Mouse (Mus musculus) forebrain, embryonic 10.5 days (tissue): ENCODE data around the gene Spag4. TPM values are rescaled to one million over a fixed set of nuclear protein-coding genes. Genes with fewer than 3 reads are reported as not detected.
"Not testable (repeated sequence)": the region's sequence is repeated elsewhere in the genome, so short reads cannot be mapped to it uniquely, and the experiment has no call there.

Experiments
- DNase-seq: peaks from one replicate; pipeline ENCODE4 v3.0.0-alpha.2; 2017; ENCODE audit warnings: low spot score; ENCODE audit errors: extremely low spot score
- H3K27ac ChIP-seq: fragments of 300-500 bp; sonication (generic); 2 replicates; pipeline ENCODE4 v1.5.1; 2016; ENCODE audit warnings: mild to moderate bottlenecking
- H3K27me3 ChIP-seq: fragments of 300-500 bp; sonication (generic); 2 replicates; pipeline ENCODE4 v1.6.1; 2016; ENCODE audit warnings: mild to moderate bottlenecking; ENCODE audit not compliant: poor library complexity, severe bottlenecking
- H3K36me3 ChIP-seq: fragments of 300-500 bp; sonication (generic); replicated peaks from 2 replicates; pipeline ENCODE4 v1.6.1; 2016; ENCODE audit warnings: mild to moderate bottlenecking, moderate library complexity
- H3K4me1 ChIP-seq: fragments of 300-500 bp; sonication (generic); 2 replicates; pipeline ENCODE4 v1.6.1; 2016
- H3K4me3 ChIP-seq: fragments of 300-500 bp; sonication (generic); 2 replicates; pipeline ENCODE4 v1.5.1; 2016; ENCODE audit warnings: mild to moderate bottlenecking, moderate library complexity
- H3K9me3 ChIP-seq: fragments of 300-500 bp; sonication (generic); 2 replicates; pipeline ENCODE4 v1.6.1; 2016; ENCODE audit warnings: mild to moderate bottlenecking, moderate library complexity
- WGBS: fragments of 180-500 bp; shearing (Covaris S2); methylation state at CpG from one replicate; pipeline ENCODE4 v1.1.7; 2016; 5-methylcytosine and 5-hydroxymethylcytosine counted together
- polyA plus RNA-seq: library from polyadenylated mRNA; unstranded; fragments of >200 nt; fragmentation: Nextera tagmentation; extraction: Ambion mirVana; gene quantifications from 2 replicates; pipeline ENCODE4 v1.2.1, GENCODE M21; 2016

Gene Spag4
- polyA plus RNA-seq, 1 experiment from 2014 or later, result 4.1 TPM

GRCm38 (mm10) chr2:156077461-156077860 is 12.5 kb downstream of the Spag4 start:
- Histone ChIP-seq H3K4me1 (0 out of 2 replicates have a peak, but pooled peaks cover 3% of the 10 kb centered on the region), H3K4me3 (no peak overlapping the region), H3K9me3 (no peaks in the 10 kb centered on the region), H3K36me3 (peaks cover 78% of the 10 kb centered on the region), H3K27ac (no peak overlapping the region), H3K27me3 (no peaks in the 10 kb centered on the region)
- no peak for DNase-seq
- 91% methylated on average over 7 of the region's 7 CpGs for WGBS

GRCm38 (mm10) chr2:156078421-156079182 is 13.6 kb downstream of the Spag4 start:
- Histone ChIP-seq H3K4me3 (no peak overlapping the region), H3K9me3 (no peaks in the 10 kb centered on the region), H3K27ac (no peak overlapping the region), H3K36me3 (peaks cover 71% of the 10 kb centered on the region), H3K4me1 (0 out of 2 replicates have a peak, but pooled peaks cover 3% of the 10 kb centered on the region), H3K27me3 (no peaks in the 10 kb centered on the region)
- no peak for DNase-seq
- 92% methylated on average over 16 of the region's 16 CpGs for WGBS

GRCm38 (mm10) chr2:156079183-156079560 is 14.2 kb downstream of the Spag4 start:
- no peaks in the 10 kb centered on the region for H3K27me3 ChIP-seq
- H3K4me1 ChIP-seq, result 0 out of 2 replicates have a peak, but pooled peaks cover 3% of the 10 kb centered on the region
- H3K9me3 ChIP-seq, result no peaks in the 10 kb centered on the region
- DNase-seq, result no peak
- no peak overlapping the region for H3K4me3 ChIP-seq
- H3K36me3 ChIP-seq, result peaks cover 66% of the 10 kb centered on the region
- 91% methylated on average over 8 of the region's 8 CpGs for WGBS
- no peak overlapping the region for H3K27ac ChIP-seq

GRCm38 (mm10) chr2:156079674-156080073 is 14.7 kb downstream of the Spag4 start:
- Histone ChIP-seq H3K27me3 (no peaks in the 10 kb centered on the region), H3K27ac (no peak overlapping the region), H3K4me3 (no peak overlapping the region), H3K9me3 (no peaks in the 10 kb centered on the region), H3K36me3 (peaks cover 61% of the 10 kb centered on the region), H3K4me1 (0 out of 2 replicates have a peak, but pooled peaks cover 3% of the 10 kb centered on the region)
- WGBS, result 77% methylated on average over 4 of the region's 4 CpGs
- no peak for DNase-seq

GRCm38 (mm10) chr2:156080391-156080790 is 15.4 kb downstream of the Spag4 start:
- H3K27me3 ChIP-seq, result no peaks in the 10 kb centered on the region
- DNase-seq, result no peak
- H3K36me3 ChIP-seq, result peaks cover 53% of the 10 kb centered on the region
- H3K4me1 ChIP-seq, result 0 out of 2 replicates have a peak, but pooled peaks cover 3% of the 10 kb centered on the region
- no peak overlapping the region for H3K27ac ChIP-seq
- no peak overlapping the region for H3K4me3 ChIP-seq
- 90% methylated on average over 7 of the region's 7 CpGs for WGBS
- H3K9me3 ChIP-seq, result no peaks in the 10 kb centered on the region

GRCm38 (mm10) chr2:156084541-156084940 is 19.6 kb downstream of the Spag4 start:
- no peak overlapping the region for H3K27ac ChIP-seq
- no peak for DNase-seq
- no peak overlapping the region for H3K4me3 ChIP-seq
- peaks cover 37% of the 10 kb centered on the region for H3K36me3 ChIP-seq
- H3K9me3 ChIP-seq, result no peaks in the 10 kb centered on the region
- 90% methylated on average over 3 of the region's 3 CpGs for WGBS
- peaks cover 4% of the 10 kb centered on the region; the same call in 1 of the 2 replicates for H3K4me1 ChIP-seq
- no peaks in the 10 kb centered on the region for H3K27me3 ChIP-seq

- peaks cover 13% of the 10 kb centered on the region; the same call in 1 of the 2 replicates for H3K4me1 ChIP-seq
- H3K36me3 ChIP-seq, result peaks cover 40% of the 10 kb centered on the region
- WGBS, result 89% methylated on average over 7 of the region's 7 CpGs
- DNase-seq, result no peak
- H3K27me3 ChIP-seq, result no peaks in the 10 kb centered on the region
- H3K9me3 ChIP-seq, result no peaks in the 10 kb centered on the region
- H3K4me3 ChIP-seq, result no peak overlapping the region
- no peak overlapping the region for H3K27ac ChIP-seq
Measured at GRCm38 (mm10) chr2:156087391-156088110, 22.6 kb downstream of the Spag4 start.

- no peaks in the 10 kb centered on the region for H3K9me3 ChIP-seq
- DNase-seq, result no peak
Measured at GRCm38 (mm10) chr2:156089799-156090198, 24.8 kb downstream of the Spag4 start.

GRCm38 (mm10) chr2:156091926-156092325 is 27.0 kb downstream of the Spag4 start:
- peaks cover 62% of the 10 kb centered on the region for H3K36me3 ChIP-seq
- no peaks in the 10 kb centered on the region for H3K27me3 ChIP-seq
- peaks cover 13% of the 10 kb centered on the region; the same call in 1 of the 2 replicates for H3K4me1 ChIP-seq
- H3K4me3 ChIP-seq, result no peak overlapping the region
- no peak for DNase-seq
- 92% methylated on average over 5 of the region's 5 CpGs for WGBS
- no peak overlapping the region for H3K27ac ChIP-seq
- H3K9me3 ChIP-seq, result no peaks in the 10 kb centered on the region

More at GRCm38 (mm10) chr2:156089799-156090198, 24.8 kb downstream of the Spag4 start:
- Histone ChIP-seq H3K36me3 (peaks cover 45% of the 10 kb centered on the region), H3K27me3 (no peaks in the 10 kb centered on the region), H3K4me3 (no peak overlapping the region), H3K27ac (no peak overlapping the region), H3K4me1 (peaks cover 13% of the 10 kb centered on the region; the same call in 1 of the 2 replicates)
- 88% methylated on average over 1 of the region's 1 CpGs for WGBS

GRCm38 (mm10) chr2:156110627-156111357 is 45.8 kb downstream of the Spag4 start:
- Histone ChIP-seq H3K4me1 (peaks cover 16% of the 10 kb centered on the region), H3K9me3 (no peaks in the 10 kb centered on the region), H3K27me3 (no peaks in the 10 kb centered on the region), H3K4me3 (peak overlapping the region; percentile 98), H3K36me3 (peaks cover 41% of the 10 kb centered on the region), H3K27ac (peak overlapping the region; percentile 99)
- WGBS, result 2% methylated on average over 16 of the region's 16 CpGs
- peak; percentile 56 for DNase-seq

GRCm38 (mm10) chr2:156111358-156112079 is 46.5 kb downstream of the Spag4 start, which contains the start of the genes Cpne1 and Rbm12:
Gene Cpne1, minus strand, starts transcription at chr2:156111965.
Gene Rbm12, minus strand, starts transcription at chr2:156111978.
- Histone ChIP-seq H3K9me3 (no peaks in the 10 kb centered on the region), H3K27ac (peak within 1 kb of the TSS; percentile 99), H3K36me3 (peaks cover 34% of the 10 kb centered on the region), H3K27me3 (no peaks in the 10 kb centered on the region), H3K4me1 (peaks cover 16% of the 10 kb centered on the region), H3K4me3 (peak within 1 kb of the TSS; percentile 98)
- DNase-seq, result peak; percentile 96
- under 1% methylated on average over 74 of the region's 74 CpGs for WGBS

- H3K9me3 ChIP-seq, DNase-seq, H3K27me3 ChIP-seq: not testable (repeated sequence)
- Histone ChIP-seq H3K36me3 (peaks cover 28% of the 10 kb centered on the region), H3K4me3 (peak overlapping the region; percentile 98), H3K27ac (peak overlapping the region; percentile 99), H3K4me1 (peaks cover 16% of the 10 kb centered on the region)
- 26% methylated on average over 5 of the region's 5 CpGs for WGBS
Measured at GRCm38 (mm10) chr2:156112080-156112423, 47.1 kb downstream of the Spag4 start.
